Mouse (Mus musculus) urinary bladder, postnatal 4 days (tissue): Measurements from ENCODE around the gene Calr4.
A peak's percentile ranks its signal among the peaks of the same experiment; 100 is the strongest.

Experiments
- DNase-seq, 2 experiments: peaks; one replicate each; pipeline ENCODE4 v3.0.0; 2021 to 2022; ENCODE audit warnings: low spot score in 2 of 2

Gene Calr4

GRCm38 (mm10) chr4:109236186-109236879 lies 2.0 kb downstream of the Calr4 start:
- DNase-seq = no peak

DNA sequence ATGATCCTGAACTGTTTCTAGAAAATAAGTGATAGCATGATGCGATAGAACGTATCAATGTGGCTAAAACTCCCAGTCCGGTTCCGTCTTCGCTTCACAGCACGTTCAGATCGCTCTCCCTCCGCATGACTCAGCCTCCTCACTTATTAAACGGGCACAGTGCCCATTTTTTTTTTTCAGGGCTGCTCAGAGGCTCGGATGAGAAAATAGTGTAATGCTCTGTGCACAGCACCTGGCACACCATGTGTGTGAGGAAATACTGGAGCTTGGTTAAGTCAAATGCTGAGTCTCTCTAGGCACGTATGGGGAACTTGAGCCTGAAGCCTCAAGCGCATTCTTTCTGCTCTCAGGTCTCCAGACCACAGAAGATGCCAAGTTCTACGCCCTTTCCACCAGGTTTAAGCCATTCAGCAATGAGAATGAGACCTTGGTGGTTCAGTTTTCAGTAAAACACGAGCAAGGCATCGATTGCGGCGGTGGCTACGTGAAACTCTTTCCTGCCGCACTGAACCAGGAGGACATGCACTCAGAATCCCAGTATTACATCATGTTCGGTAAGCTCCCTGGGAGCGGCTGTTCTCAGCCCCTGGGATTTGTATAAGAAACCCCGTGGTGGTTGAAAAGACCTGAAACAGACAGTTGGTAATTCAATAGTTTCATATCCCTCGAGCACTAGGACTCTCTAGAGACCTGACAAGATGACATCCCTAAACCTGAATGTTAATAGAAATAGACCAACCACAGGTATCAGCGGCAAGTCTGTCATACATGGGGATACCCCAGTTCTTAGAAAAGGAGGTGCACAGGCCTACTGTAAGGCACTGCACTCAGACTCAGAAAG lies 4.4 kb downstream of the Calr4 start:
- DNase-seq = no peak

GRCm38 (mm10) chr4:109241221-109241620 lies 6.9 kb downstream of the Calr4 start:
- no peak for DNase-seq

DNA sequence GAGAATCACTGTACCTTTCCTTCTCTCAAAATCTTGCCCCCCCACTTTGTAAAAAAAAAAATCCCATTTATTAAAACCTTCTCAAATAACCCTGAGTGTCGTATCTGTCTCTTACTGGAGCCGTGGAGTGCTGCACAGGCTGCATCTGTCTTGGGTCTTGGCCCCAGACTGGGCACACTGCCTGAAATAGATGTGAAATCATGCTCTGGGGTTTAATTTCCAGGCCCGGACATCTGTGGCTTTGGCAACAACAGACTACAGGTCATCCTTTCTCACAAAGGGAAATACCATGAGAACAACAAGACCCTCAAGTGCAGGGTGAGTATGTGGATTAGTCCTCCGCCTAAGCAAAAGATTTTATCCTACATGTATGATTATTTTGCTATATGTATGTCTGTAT lies 7.6 kb downstream of the Calr4 start:
- peak in 1 of 2 experiments; percentile 60 for DNase-seq

- DNase-seq = no peak
Measured at GRCm38 (mm10) chr4:109244506-109244905, 10.2 kb downstream of the Calr4 start.

DNA sequence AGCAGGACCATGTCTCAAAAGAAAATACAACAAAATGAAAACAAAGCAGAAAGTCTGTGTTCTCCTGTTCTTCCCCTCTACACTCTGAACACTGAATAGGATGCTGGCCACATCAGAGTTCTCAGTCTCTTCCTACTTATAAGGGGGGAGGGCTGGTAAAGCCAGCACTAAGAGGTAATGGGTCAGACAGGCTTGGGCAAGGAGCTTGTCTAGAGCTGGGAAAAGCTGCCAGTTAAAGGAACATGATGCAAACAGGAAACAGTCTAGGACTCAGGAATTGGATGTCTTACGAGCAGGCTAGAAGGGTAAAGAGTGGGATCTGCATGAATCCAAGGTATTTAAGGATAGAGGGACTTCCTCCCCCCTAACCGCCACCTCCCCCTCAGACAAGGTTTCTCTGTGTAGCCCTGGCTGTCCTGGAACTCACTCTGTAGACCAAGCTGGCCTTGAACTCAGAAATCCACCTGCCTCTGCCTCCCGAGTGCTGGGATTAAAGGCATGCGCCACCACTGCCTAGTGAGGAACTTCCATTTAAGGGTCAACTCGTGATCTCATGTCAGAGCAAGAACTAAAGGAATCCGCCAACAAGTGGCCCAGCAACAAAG lies 10.8 kb downstream of the Calr4 start:
- DNase-seq = no peak

DNA sequence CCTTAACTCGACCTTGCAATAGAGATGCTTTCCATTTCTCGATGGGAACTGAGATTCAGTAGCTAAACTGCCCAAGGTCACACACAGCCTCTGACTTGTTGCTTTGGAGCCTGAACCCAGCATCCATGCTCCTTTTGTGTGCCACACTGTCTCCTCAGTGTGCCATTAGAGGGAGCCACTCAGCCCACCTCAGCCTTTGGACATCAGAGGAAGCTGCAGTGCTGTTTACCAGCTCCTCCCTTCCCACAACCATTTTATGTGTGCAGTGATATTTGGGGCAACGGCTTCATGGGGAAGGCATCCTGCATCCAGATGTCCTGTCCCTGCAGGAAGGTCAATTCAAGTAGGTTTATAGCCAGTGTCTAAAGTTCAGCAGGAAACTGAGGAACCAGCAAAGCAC lies 17.3 kb downstream of the Calr4 start:
- no peak for DNase-seq

DNA sequence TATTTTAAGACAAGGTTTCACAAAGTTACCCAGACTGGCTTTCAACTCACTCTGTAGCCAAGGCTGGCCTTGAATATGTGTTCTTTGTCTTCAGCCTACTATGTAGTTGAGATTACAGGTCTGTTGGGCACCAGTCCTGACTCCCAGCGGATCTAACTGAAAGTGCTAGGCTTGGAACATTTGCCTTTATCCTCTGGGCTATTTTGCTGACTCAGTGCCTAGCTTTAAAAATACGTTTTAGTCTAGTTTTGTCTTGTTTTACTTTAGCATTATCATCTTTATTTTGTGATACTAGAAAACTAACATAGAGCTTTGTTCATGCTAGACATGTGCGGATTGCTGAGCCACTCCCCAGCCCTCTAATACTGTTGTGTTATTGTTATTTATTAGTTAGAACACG lies 17.9 kb downstream of the Calr4 start:
- no peak for DNase-seq

DNA sequence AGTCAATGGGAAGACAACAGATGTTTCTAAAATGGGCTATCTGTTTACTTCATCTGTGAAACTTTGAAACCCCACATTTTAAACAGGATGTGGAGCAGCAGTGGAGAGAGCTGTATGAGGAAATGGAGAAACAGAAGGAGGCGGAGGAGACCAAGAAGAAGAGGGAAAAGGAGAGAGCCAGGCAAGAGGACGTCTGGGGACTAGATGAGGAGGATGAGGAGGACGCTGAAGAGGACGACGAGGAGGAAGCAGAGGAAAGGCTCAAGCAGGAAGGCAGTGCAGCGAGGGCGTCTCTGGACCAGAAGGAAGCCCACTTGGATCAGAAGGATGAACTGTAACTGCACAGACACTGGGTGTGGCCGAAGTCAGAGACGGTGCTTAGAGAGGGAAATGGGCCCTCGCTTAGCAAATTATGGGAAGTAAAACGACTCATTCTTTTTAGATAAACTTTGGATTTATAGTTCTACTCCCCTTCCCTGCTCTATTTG lies 19.4 kb downstream of the Calr4 start:
- DNase-seq = no peak

DNA sequence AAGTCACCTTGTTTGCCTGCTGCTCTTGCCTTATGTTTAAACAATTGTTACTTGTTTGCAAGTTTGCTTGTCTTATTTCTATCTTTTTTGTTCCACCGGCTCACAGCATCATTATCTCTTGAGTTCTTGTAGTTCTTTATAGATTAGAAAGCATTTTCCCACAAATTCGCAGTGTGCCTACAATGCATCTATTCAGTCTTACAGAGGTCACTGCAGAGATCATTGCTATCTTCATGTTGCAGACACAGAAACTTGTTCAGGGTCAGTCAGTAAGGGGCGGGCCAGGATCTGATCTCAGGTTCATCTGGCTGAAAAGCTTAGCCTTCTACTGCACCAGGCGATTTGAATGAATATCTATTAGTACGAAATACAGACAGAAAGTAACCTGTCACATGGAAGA lies 20.2 kb downstream of the Calr4 start:
- no peak for DNase-seq

DNA sequence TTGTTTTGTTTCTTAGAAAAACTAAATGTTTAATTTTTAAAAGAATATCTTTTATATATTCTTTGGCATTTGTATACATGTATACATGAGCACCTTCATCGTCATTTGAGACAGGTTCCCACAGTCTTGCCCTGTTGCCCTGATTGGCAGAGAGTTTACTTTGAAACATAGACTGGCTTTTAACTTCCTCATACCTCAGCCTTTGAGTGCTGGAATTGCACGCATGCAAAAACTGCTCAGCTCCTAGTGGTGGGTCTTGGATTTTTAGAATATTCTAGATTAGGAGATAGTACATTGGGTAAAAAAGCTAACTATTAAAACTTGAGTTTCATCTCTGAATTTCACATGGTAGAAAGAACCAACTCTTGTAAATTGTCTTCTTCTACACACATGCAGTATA lies 21.0 kb downstream of the Calr4 start:
- no peak for DNase-seq

DNA sequence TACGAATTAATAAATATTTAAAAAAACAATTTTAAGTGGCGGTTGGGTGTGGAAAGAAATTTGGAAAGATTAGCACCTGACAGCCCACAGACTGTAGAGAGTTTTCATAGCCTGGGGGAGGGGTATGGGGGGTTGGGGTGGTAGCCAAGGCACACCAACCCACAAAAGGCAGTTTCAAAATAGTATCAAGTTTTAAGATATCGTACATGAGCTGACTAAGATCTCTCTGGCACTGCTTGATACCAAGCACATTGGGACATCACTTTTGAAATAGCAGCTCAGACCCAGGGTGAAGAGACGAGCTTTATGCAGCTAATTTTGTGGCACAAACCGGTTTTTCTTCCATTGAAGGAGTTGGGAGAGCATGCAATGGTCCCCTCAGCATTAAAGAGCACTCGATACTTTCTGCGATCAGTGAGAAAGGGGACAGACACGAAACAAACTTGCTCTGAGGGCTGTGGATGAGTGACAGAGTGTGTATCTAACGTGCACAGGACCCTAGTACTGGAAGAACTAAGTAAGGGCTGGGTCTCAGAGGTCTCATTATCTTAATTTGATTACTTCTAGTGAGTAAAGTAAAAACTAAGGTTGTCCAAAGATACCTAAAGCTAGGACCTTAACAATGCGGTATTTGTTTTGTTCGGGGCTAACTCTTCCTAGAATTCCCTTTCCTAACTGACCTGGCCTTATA lies 21.6 kb downstream of the Calr4 start:
- DNase-seq = no peak

- no peak for DNase-seq
Measured at GRCm38 (mm10) chr4:109256791-109257190, 22.5 kb downstream of the Calr4 start.

- DNase-seq = no peak
Measured at GRCm38 (mm10) chr4:109257639-109258038, 23.4 kb downstream of the Calr4 start.

DNA sequence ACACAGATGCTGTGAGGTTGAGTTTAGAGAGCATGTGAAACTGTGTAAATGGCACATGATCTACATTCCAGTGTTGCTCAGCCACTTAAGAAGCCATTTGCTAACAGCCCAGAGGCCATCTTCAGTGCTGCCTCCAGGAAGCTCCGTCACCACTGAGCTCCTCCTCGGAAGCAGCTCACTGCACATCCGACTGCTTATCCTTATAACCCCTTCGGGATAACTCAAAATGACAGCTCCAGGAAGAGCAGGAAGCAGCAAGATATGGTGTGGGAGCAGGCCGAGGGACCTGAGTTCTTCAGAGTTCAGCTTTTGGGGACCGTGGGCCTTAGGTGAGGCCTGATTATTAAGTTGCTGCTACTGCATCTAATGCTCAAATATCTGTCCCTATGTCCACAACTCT lies 27.8 kb downstream of the Calr4 start:
- DNase-seq = no peak

- no peak for DNase-seq
Measured at GRCm38 (mm10) chr4:109266056-109266455, 31.8 kb downstream of the Calr4 start.

- no peak for DNase-seq
Measured at GRCm38 (mm10) chr4:109266744-109267143, 32.5 kb downstream of the Calr4 start.

GRCm38 (mm10) chr4:109267452-109267851 lies 33.2 kb downstream of the Calr4 start:
- DNase-seq = no peak

DNA sequence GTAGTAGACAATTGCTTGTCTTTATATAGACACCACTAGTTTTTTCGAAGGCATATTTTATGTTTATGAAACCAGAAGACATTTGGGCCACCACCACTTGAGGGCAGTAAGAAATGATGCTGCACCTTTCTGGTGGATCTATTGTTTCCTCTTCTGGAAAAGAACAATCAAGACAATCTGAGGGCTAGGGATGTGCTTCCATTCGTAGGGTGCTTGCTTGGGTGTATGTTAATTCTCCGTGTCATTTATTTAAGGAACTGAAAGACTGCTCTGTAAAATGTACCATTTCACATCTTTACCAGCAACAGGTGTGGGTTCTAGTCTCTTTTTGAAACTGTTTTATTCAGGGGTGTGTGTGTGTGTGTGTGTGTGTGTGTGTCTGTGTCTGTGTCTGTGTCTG lies 34.6 kb downstream of the Calr4 start:
- no peak for DNase-seq

GRCm38 (mm10) chr4:109271803-109272202 lies 37.5 kb downstream of the Calr4 start:
- no peak for DNase-seq

GRCm38 (mm10) chr4:109273586-109274240 lies 39.4 kb downstream of the Calr4 start:
- no peak for DNase-seq
